Mouse (Mus musculus) G1E-ER4 (cell line): ENCODE measurements around the gene Ifit1bl2. TPM values are rescaled to one million over a fixed set of nuclear protein-coding genes. Genes with fewer than 3 reads are reported as not detected.

Experiments used
- GATA1 ChIP-seq: IDR thresholded peaks from one replicate; pipeline ENCODE4 v1.8.0; 2012; ENCODE audit warnings: low read length, inconsistent platforms
- polyA plus RNA-seq: library from polyadenylated mRNA; stranded (reverse); fragments of >175 nt; gene quantifications from 2 replicates; pipeline ENCODE4 v1.2.3, GENCODE M21; 2012

Ifit1bl2 gene
- polyA plus RNA-seq = not detected in 2 replicates

DNA sequence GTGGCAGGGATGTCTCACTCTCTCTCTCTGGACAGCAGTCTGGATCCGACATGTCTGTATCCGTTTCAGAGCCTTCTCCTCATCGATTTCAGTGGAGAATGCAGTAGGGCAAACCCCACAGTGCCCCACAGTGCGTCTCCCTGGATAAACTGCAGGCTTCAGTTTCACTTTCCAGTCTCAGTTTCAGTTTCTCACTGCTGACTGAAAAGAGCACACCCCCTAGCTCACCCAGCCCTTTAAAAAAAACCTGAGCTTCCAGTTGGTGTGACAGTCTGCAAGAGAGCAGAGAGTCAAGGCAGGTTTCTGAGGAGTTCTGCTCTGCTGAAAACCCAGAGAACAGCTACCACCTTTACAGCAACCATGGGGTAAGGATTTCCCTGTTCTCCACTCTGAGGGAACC, at the start of gene Ifit1bl2, which contains the start of gene Ifit1:
Gene Ifit1bl2 (minus strand): TSS at position 121 of the 400 bp plus-strand sequence.
Gene Ifit1 (plus strand): TSS at position 249 of the 400 bp plus-strand sequence.
- no peak for TF ChIP-seq GATA1

DNA sequence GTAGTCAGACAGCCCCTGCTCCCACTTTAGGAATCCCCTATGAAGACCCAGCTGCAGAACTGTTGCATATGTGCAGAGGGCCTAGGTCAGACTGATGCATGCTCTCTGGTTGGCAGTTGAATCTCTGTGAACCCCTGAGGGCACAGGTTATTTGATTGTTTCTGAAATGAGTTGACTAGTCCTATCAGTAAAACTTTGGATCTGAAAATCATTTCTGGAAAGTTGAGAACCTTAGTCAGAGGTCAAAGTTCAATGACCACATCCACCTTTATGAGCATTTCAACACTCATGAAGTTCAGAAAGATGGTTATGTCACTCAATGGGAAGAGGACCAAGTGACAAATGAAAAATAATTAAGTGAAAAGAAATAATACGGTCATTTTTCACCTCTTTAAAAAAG, 45.0 kb upstream of the Ifit1bl2 start:
- no peak for TF ChIP-seq GATA1

DNA sequence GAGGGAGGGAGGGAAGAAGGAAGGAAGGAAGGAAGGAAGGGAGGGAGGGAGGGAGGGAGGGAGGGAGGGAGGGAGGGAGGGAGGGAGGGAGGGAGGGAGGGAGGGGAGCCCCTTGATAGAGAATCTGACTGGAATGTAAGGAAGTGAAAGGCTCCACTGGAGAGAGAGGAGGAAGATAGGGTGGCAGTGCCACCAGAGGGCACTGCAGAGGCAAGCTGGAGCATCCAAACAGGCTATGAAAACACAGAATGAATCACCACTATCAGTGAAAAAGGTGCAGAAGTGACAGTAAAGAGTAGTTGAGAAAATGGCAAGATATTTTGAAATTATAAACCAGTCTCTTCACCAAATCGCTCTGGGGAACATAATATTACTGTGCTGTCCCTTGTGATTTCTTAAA, 44.3 kb upstream of the Ifit1bl2 start:
- no peak for TF ChIP-seq GATA1

DNA sequence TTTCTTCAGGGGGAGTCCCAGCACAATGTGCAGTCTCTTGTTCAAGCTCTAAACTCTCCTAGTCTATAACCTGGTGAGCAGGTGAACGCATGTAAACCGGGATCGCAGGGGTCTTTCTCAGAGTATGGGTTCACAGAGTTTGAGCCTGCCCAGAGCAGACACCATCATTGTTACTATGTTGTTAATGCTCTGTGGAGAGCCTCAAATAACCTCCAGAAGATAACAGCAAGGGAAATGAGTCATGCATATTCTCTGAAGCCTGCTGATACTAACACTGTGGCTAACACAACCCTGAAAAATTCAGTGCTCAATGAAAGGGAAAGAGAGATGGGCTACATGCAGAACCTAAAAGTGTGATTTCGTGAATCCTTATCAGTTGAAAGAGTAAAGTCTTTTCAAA, 37.9 kb upstream of the Ifit1bl2 start:
- TF ChIP-seq GATA1 = peak; percentile 66

DNA sequence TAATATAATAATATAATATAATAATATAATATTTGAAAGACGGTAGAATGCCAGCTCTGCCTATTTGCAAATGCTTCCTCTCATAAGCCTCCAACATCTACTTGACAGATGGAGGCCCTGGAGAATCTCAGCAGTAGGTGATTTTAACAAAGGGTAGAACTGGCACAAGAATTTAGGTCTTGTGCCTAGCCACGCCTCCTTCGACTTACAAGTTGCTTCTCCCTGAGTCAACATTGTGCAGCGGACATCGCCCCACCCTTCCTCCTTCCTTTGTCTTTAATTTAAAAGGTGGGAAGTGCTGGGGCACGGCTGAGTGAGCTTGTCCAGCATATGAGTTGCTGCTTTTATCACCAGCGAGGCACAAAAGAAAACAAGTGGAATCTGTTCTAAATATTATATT, 32.9 kb upstream of the Ifit1bl2 start:
- no peak for TF ChIP-seq GATA1

DNA sequence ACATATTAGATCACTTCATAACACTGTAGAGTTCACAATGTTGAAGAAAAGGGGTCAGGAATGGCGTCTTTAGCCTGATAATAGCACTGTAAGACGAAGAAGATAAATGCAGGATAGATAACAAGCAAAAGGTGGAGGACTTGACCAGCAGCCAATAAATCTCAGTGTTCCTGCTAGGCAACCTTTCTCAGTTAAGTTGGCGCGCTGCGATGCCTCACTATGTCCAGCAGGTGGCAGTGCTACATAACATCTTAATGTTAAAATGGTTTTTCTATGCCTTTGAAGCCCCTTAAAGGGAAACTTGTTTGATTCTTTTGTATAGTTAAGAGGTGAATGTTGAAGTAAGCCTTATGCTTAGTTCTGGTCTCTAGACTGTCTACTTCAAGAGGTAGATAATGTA, 25.6 kb upstream of the Ifit1bl2 start:
- no peak for TF ChIP-seq GATA1

DNA sequence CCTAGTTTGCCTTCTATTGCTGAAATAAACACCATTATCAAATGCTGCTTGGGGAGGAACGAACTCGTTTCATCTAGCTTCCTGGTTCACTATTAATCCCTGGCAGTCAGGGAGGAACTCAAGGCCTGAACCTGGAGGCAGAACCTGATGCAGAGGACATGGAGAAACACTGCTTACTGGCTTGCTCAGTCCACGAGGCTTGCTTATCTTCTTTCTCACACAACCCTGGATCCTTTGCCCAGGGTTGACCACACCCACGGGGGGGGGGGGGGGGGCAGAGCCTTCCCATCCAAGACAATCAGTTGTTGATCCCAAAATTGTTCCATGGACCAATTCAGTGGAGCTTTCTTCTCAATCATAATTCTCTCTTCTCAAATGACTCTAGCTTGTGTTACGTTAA, 22.2 kb upstream of the Ifit1bl2 start:
- TF ChIP-seq GATA1 = no peak

DNA sequence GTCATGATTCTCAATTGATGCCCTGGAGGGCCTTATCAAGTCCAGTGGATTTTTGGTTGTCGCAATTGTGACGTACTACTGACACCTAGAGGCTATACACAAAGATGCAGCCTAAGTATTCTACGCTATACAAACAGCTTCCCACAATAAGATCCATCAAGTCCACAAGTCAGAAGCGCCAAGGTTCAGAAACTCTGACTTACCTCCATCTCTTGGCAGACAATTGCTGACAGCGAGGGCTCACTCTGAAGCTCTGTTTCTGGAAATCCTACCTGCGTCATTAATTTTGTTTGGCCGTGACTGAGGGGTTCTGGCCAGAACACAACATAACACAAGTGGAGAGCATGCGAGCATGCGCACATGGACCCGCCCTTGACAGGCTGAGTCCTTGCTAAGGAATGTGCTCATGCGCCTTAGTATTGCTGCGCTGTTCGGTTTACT, 21.5 kb upstream of the Ifit1bl2 start:
- no peak for TF ChIP-seq GATA1

DNA sequence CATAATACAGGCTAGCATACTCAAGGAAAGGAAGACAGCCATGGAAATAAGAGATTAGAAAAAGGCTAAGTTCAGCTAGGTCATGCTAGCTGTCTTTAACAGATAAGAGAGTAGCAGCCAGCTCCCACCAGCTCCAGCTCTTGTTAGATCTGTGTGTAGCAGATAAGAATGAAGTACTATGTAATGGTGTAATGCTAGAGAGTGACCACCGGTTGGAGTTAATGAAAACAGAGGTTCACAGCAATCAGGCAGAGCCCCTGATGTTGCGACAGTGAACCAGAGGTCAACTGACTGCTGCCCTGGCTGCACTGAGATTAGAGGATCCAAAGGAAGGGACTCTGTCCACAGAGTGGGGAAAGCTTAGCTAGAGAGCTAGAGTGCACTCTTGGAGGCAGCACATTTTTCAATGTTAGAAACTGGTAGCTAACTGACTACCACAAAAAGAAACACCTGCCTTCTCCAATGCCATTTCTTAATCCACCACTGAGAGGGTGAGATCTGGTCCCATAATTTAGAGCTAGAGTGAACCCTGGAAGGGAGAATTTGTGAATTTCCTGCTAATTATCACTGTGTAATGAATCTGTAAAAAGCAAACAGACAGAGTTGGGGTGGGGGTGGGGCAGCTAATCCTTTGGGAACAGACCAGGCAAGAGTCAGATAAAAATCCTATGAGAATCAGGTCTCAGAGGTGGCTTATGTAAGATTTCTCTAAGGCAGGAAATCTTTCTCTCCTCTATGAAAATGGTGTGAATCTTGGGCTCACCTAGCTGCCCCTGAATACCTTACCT, 16.2 kb upstream of the Ifit1bl2 start:
- peak; percentile 92 for TF ChIP-seq GATA1

DNA sequence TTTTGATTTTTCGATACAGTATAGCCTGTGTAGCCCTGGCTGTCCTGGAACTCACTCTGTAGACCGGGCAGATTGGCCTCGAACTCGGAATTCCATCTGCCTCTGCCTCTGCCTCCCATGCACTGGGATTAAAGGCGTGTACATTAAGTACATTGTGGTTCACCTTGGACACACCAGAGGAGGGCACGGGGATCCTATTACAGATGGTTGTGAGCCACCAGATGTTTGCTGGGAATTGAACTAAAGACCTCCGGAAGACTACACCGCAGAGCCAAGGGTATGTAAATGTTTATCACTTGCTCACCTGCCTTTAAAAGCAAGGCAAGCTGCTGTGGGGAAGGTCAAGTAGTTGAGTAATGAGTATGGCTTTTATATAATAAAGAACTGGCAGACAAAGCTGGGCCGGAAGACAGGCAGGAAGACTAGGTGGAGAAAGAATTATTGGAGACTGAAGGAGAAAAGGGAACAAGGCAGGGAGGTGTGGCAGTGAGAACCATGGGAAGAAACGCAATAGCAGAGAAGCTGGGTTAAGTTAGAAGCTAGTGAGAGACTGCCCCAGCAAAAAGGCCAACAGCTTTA, 14.8 kb upstream of the Ifit1bl2 start:
- TF ChIP-seq GATA1 = no peak

DNA sequence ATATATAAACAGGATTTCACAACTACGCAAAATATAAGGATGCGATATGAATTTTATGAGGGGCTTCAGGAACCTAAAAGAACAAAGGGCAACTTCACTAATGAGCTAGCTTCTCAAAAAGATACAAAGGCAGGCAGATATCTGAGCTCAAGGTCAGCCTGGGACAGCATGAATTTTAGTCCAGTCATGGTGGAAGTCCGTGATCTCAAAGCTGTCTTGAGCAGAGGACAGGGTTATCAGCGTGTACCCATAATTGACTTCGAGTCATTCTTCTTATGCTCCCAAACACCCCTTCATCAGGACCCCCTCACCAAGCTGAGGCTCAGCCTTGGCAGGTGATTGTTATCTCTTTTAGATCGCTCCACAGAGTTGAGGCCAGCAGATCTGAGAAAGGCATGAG, 10.5 kb upstream of the Ifit1bl2 start:
- TF ChIP-seq GATA1 = no peak

DNA sequence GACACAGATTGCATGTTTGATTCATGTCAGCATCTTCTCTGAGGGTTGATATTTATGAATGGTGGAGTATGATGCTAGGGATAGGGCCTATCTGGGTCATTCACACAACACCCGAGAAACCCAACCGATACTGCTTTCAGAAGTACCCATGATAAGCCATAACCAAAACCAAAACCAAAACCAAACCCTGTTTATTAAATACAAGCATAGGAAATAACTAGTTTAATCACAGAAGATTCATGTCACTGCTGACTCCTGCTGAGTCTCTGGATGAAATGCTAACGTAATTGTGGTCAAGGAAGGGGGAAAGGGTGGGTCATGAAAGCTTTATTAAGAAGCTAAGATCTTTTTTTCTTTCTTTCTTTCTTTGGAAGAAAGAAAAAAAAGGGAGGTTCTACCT, 9.7 kb upstream of the Ifit1bl2 start:
- no peak for TF ChIP-seq GATA1

DNA sequence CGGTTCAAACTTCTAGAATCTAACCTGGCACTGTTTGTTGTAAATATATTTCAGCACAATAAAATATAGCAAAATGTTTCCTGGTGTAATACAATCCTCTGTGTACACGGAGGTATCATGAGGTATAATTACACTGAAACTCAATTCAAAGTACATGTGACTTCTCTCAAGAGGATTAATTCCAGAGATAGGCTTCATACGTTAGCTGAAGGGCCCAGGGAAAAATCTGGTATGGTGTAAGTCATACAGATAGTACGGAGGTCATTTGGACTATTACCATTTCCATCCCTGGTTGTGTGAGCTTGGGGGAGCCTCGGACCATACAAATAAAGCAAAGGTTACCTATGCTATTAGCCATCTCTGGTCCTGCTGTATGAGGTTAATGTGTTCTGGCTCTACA, 2.1 kb upstream of the Ifit1bl2 start:
- no peak for TF ChIP-seq GATA1

DNA sequence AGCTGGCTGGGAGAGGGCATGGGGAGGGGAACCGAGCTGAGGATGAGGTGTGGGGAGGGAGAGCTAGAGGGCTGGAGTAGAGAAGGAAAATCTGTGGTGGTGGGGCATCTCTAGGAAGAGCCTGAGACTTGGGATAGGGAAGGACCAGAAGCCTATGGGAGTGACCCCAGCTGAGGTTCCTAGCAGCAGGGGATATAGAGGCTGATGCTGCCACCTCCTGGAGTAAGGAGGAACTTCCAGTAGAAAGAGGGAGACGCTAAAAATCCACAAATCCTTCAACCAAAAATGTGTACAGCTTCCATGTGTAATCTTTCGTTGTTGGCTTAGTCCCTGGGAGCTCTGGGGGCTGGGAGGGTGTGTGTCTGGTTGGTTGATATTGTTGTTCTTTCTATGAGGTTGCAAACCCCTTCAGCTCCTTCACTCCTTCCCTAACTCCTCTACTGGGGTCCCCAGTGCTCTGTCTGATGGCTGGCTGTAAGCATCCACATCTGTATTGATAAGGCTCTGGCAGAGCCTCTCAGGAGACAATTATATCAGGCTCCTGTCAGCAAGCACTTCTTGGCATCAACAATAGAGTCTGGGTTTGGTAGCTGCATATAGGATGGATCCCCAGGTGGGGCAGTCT, 3.5 kb downstream of the Ifit1bl2 start:
- TF ChIP-seq GATA1 = no peak

DNA sequence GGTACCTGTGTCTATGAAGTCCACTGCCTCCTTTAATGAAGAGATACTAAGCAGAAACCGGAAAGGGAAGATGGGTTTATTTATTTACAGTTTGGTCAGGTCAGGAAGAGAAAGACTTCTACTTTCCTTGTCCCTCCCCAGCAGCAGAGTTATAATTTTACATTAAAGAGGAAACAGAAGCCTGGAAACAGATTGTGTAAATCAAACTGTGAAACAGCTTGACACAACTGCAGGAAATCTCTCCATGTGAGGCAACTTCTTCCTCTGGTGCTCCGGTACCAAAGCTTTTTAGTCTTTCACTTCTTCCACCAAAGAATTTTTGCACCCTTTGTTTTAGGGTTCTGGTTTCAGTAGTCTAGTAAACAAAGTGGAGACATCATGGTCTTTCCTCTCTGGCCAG, 7.1 kb downstream of the Ifit1bl2 start:
- no peak for TF ChIP-seq GATA1

DNA sequence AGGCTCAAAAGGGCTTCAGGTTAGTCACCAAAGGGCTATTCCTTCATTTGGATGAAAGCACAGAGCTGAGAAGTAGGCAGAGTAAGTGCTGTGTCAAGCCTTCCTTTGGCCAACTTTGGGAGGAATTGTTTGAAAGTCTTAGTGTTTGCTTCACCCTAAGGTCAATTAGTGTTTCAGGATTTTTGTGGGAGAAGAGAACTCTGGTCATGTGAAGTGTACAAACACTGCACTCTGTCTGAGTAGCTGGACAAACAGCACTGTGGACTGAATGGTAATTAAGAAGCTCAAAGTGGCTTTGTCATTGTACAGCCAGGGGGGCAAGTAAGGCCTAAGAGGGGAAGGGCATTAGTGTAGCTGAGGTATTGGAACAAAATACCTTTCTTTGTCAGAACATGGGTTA, 9.1 kb downstream of the Ifit1bl2 start:
- no peak for TF ChIP-seq GATA1

DNA sequence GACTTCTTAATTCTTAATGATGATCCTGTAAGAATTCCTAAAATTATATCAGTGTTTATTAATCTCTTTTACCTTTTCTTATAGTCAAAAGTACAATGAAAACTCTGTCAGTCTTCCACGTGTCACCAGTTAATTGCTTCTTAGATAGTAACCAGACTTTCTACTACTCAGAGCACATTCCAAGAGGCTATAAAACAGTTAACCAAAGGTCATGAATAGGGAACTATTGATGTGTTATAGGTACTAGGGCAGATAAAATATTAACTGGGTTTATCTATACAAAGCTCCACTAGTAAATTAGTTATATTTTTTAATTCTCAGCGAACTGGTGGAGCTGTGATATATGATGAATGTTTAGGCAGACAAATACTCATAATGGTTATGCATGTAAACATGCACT, 13.0 kb downstream of the Ifit1bl2 start:
- no peak for TF ChIP-seq GATA1
